Mouse (Mus musculus) embryonic facial prominence, embryonic 15.5 days (tissue): Measurements from ENCODE around the gene Nr1h4. TPM values are rescaled to one million over a fixed set of nuclear protein-coding genes. Genes with fewer than 3 reads are reported as not detected.
"Not testable (repeated sequence)": the region's sequence is repeated elsewhere in the genome, so short reads cannot be mapped to it uniquely, and the experiment has no call there.

ENCODE experiments used
- ATAC-seq: fragments of 200-750 bp; cut with Nextera tagmentation; 2 replicates; pipeline ENCODE4 v1.8.0; 2017; ENCODE audit warnings: low read depth, moderate TSS enrichment; ENCODE audit not compliant: insufficient number of reproducible peaks, low FRiP score, low TSS enrichment
- H3K27ac ChIP-seq: fragments of 300-500 bp; sonication (generic); replicated peaks from 2 replicates; pipeline ENCODE4 v1.5.1; 2015; ENCODE audit warnings: mild to moderate bottlenecking, inconsistent platforms
- H3K27me3 ChIP-seq: fragments of 300-500 bp; sonication (generic); 2 replicates; pipeline ENCODE4 v1.6.1; 2015; ENCODE audit warnings: inconsistent platforms
- H3K36me3 ChIP-seq: fragments of 300-500 bp; sonication (generic); 2 replicates; pipeline ENCODE4 v1.6.1; 2015; ENCODE audit warnings: mild to moderate bottlenecking, inconsistent platforms
- H3K4me1 ChIP-seq: fragments of 300-500 bp; sonication (generic); 2 replicates; pipeline ENCODE4 v1.6.1; 2015; ENCODE audit warnings: inconsistent platforms
- H3K4me2 ChIP-seq: fragments of 300-500 bp; sonication (generic); replicated peaks from 2 replicates; pipeline ENCODE4 v1.6.1; 2015; ENCODE audit warnings: mild to moderate bottlenecking, inconsistent platforms
- H3K4me3 ChIP-seq: fragments of 300-500 bp; sonication (generic); replicated peaks from 2 replicates; pipeline ENCODE4 v1.5.1; 2015; ENCODE audit warnings: mild to moderate bottlenecking, inconsistent platforms
- H3K9ac ChIP-seq: fragments of 300-500 bp; sonication (generic); 2 replicates; pipeline ENCODE4 v1.6.1; 2015; ENCODE audit warnings: inconsistent platforms
- H3K9me3 ChIP-seq: fragments of 300-500 bp; sonication (generic); replicated peaks from 2 replicates; pipeline ENCODE4 v1.6.1; 2016; ENCODE audit warnings: inconsistent platforms
- WGBS: fragments of 180-500 bp; shearing (Covaris S2); methylation state at CpG from one replicate; pipeline ENCODE4 v1.1.7; 2015; 5-methylcytosine and 5-hydroxymethylcytosine counted together
- polyA plus RNA-seq: library from polyadenylated mRNA; unstranded; fragments of >200 nt; fragmentation: Nextera tagmentation; extraction: Ambion mirVana; gene quantifications from 2 replicates; pipeline ENCODE4 v1.2.1, GENCODE M21; 2015

Nr1h4 gene
- not detected in 2 replicates for polyA plus RNA-seq

DNA sequence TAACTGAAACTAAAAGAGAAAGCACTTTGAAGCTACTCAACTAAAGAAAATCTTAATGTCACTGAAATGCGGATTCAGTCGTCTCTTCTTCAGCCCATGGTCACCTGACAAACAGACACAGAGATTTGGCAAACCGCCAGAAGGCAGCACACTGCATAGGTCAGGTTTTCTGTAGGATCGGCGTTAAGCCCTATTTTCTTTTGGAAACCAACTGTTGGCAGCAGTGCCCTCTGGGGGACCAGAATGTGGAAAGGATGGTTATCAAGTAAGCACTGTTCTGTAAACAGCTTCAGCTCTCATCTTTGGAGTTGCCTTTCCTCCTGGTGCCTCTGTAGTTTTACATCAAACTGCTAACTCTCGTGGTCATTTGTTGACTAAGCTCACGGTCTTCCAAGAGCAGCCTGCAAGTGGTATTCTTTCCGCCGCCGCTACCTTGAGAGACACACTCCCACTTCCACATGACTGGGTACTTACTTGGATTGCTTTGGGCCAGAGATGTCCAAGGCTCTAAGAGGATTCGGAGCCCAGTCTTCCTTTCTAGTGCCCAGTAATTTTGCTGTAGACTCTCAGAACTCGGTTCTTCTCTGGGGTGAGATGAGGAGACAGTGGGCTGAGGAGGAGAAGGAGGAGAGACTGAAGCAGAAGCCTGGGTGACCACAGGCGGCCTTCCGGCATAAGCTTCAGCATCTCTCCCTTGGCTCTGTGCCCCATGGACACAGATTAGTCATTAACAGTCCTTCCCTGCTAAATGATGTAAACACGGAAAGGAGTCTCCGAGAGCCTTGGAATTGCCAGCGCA, at the start of gene Nr1h4:
Gene Nr1h4, minus strand, starts transcription at position 657 of the 799 bp plus-strand sequence.
- no peaks in the 10 kb centered on the region for H3K36me3 ChIP-seq
- no peaks in the 10 kb centered on the region for H3K27me3 ChIP-seq
- H3K4me3 ChIP-seq: no peak within 1 kb of the TSS
- peaks cover 8% of the 10 kb centered on the region; the same call in 1 of the 2 replicates for H3K4me1 ChIP-seq
- no peak within 1 kb of the TSS for H3K27ac ChIP-seq
- H3K9me3 ChIP-seq: no peaks in the 10 kb centered on the region
- no peak within 1 kb of the TSS for H3K4me2 ChIP-seq
- ATAC-seq: no peak
- H3K9ac ChIP-seq: no peak within 1 kb of the TSS
- whole genome bisulfite sequencing: 74% methylated on average over 17 of the region's 17 CpGs

DNA sequence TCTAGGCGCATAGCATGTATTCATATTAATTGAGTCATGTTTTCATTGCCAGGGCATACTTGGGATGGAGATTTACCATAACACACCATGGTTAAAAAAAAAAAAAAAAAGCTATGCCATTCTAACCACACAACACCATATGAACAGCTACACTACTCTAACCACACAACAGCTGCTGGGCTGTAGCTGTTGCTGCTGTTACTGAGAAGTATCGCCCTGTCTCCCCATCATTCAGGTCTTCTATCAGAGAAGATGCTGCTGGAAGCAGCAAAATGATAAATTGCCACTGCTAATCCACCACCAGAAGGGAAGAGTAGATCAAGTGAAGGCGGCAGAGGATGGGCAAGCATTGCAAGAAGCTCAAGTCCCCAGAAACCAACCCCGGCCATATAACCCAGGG, 45.4 kb upstream of the Nr1h4 start:
- Histone ChIP-seq H3K4me2 (no peak overlapping the region), H3K4me3 (no peak overlapping the region), H3K9ac (no peak overlapping the region), H3K4me1 (no peaks in the 10 kb centered on the region), H3K9me3 (no peaks in the 10 kb centered on the region), H3K36me3 (no peaks in the 10 kb centered on the region), H3K27ac (no peak overlapping the region), H3K27me3 (no peaks in the 10 kb centered on the region)
- WGBS: 91% methylated on average over 4 of the region's 4 CpGs
- no peak for ATAC-seq

DNA sequence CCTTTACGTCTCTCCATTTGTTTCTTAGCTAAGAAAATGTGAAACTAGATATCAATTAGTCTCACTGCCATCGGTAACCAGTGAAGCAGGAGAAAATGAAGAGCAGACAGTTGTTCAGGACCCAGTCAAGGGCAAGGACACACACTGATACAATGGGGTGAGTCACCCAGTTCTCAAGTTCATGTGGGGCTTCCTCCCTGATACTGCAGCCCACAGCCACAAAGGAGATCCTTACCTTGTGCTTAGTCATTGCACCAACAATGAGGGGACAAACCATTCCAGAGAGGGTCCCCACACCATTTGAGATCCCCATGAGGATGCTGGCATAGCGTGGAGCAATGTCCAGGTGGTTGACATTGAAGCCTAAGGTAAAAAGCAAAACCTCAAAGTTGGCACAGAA, 44.3 kb upstream of the Nr1h4 start:
- WGBS: 75% methylated on average over 3 of the region's 3 CpGs
- no peak for ATAC-seq
- no peak overlapping the region for H3K4me2 ChIP-seq
- H3K27ac ChIP-seq: no peak overlapping the region
- no peaks in the 10 kb centered on the region for H3K4me1 ChIP-seq
- H3K27me3 ChIP-seq: no peaks in the 10 kb centered on the region
- no peak overlapping the region for H3K9ac ChIP-seq
- no peak overlapping the region for H3K4me3 ChIP-seq
- no peaks in the 10 kb centered on the region for H3K9me3 ChIP-seq
- no peaks in the 10 kb centered on the region for H3K36me3 ChIP-seq

DNA sequence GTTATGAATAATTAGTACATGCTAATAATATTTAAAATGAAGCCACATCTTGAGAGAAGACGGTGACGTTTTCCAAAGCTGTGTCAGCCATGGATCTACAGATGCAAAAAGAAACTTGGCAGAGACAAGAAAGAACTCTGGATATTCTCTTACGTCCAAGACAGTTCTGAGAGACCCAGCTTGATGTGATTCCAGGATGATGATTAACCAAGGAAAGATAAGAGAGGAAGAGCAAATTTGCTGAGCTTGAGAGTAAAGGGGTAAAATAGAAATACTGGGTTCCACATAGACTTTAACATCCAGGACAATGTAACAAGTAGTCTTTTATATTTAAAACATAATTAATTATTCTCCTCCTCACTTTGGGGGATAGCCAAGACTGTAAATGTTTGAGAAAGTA, 40.0 kb upstream of the Nr1h4 start:
- H3K4me2 ChIP-seq: no peak overlapping the region
- no peak overlapping the region for H3K4me3 ChIP-seq
- H3K9me3 ChIP-seq: no peaks in the 10 kb centered on the region
- H3K4me1 ChIP-seq: no peaks in the 10 kb centered on the region
- H3K27me3 ChIP-seq: no peaks in the 10 kb centered on the region
- H3K36me3 ChIP-seq: no peaks in the 10 kb centered on the region
- H3K9ac ChIP-seq: no peak overlapping the region
- WGBS: 79% methylated on average over 3 of the region's 3 CpGs
- ATAC-seq: no peak
- H3K27ac ChIP-seq: no peak overlapping the region

GRCm38 (mm10) chr10:89572946-89573345, 39.6 kb upstream of the Nr1h4 start:
- ATAC-seq: no peak
- Histone ChIP-seq H3K27me3 (no peaks in the 10 kb centered on the region), H3K9ac (no peak overlapping the region), H3K4me1 (no peaks in the 10 kb centered on the region), H3K9me3 (no peaks in the 10 kb centered on the region), H3K27ac (no peak overlapping the region), H3K36me3 (no peaks in the 10 kb centered on the region), H3K4me3 (no peak overlapping the region), H3K4me2 (no peak overlapping the region)
- 82% methylated on average over 6 of the region's 6 CpGs for WGBS

GRCm38 (mm10) chr10:89567391-89567790, 34.0 kb upstream of the Nr1h4 start:
- 91% methylated on average over 2 of the region's 2 CpGs for WGBS
- no peaks in the 10 kb centered on the region for H3K4me1 ChIP-seq
- H3K27ac ChIP-seq: no peak overlapping the region
- ATAC-seq: no peak
- H3K9me3 ChIP-seq: no peaks in the 10 kb centered on the region
- H3K36me3 ChIP-seq: no peaks in the 10 kb centered on the region
- H3K4me3 ChIP-seq: no peak overlapping the region
- no peak overlapping the region for H3K4me2 ChIP-seq
- no peak overlapping the region for H3K9ac ChIP-seq
- H3K27me3 ChIP-seq: no peaks in the 10 kb centered on the region

DNA sequence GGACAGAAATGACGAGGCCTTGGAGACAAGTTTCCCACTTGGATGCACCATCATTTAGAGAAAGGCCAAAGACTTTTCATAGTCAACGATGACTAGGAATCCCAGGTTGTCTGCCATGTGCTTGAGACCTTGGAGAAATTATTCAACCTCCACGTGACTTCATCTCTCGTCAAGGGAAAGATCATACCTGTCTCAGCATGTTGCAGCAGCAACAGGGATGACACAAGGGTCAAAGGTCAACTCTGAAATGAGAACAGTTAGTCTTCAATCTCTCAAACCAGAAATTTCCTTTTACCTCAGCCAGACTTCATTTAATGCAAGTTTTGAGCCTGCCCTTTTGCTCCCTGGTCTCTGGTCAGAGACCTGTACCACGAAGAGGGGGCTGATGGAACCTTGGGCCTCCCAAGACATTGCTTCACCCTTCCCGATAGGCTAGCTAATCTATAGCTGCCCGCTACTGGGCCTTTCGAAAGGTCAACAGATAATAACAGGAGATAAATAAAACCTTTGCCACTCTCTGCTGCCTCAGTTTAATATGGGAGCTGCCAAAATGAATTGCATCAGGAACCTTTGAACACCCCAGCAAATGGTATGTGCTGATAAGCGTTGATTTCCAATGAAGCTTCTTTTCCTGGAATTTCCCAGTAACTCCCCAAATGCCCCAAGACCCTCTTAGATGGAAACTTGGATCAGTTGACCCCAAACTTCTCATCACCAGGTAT, 32.1 kb upstream of the Nr1h4 start:
- Histone ChIP-seq H3K4me2 (no peak overlapping the region), H3K4me3 (no peak overlapping the region), H3K9me3 (no peaks in the 10 kb centered on the region), H3K27me3 (no peaks in the 10 kb centered on the region), H3K9ac (no peak overlapping the region), H3K36me3 (no peaks in the 10 kb centered on the region), H3K4me1 (no peaks in the 10 kb centered on the region), H3K27ac (no peak overlapping the region)
- 82% methylated on average over 9 of the region's 9 CpGs for WGBS
- no peak for ATAC-seq

- Histone ChIP-seq H3K27me3 (no peaks in the 10 kb centered on the region), H3K9me3 (no peaks in the 10 kb centered on the region), H3K4me3 (no peak overlapping the region), H3K4me1 (no peaks in the 10 kb centered on the region), H3K9ac (no peak overlapping the region), H3K36me3 (no peaks in the 10 kb centered on the region), H3K27ac (no peak overlapping the region), H3K4me2 (no peak overlapping the region)
- ATAC-seq: no peak
- WGBS: 89% methylated on average over 6 of the region's 6 CpGs
These were observed 28.7 kb upstream of the Nr1h4 start for GRCm38 (mm10) chr10:89562113-89562512.

- H3K4me3 ChIP-seq: no peak overlapping the region
- no peaks in the 10 kb centered on the region for H3K4me1 ChIP-seq
- H3K27me3 ChIP-seq: no peaks in the 10 kb centered on the region
- no peaks in the 10 kb centered on the region for H3K9me3 ChIP-seq
- H3K9ac ChIP-seq: no peak overlapping the region
- WGBS: 59% methylated on average over 3 of the region's 3 CpGs
- no peak overlapping the region for H3K27ac ChIP-seq
- no peaks in the 10 kb centered on the region for H3K36me3 ChIP-seq
- ATAC-seq: no peak
- no peak overlapping the region for H3K4me2 ChIP-seq
These were observed 26.0 kb upstream of the Nr1h4 start for GRCm38 (mm10) chr10:89559351-89559750.

DNA sequence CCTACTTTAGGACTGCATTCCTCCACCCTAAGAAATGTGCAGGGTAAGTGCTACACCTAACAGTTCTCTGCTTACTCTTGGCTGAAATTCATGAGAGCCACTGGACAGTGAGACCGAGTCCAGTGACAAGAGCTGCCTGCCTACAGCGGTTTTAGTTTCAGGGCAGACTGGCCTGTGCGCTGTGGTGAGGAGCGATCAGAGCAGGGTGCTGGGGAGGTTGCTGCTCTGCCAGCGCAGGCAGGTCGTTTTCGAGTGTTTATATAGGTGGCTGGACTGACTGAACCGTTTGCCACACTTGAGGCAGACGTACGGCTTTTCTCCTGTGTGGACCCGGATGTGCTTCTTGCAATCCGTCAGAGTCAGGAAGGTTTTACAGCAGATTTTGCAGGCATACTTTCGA, 21.5 kb upstream of the Nr1h4 start:
- H3K27me3 ChIP-seq, H3K27ac ChIP-seq, H3K4me1 ChIP-seq, ATAC-seq, H3K9me3 ChIP-seq, H3K4me3 ChIP-seq, H3K4me2 ChIP-seq, H3K9ac ChIP-seq, H3K36me3 ChIP-seq: not testable (repeated sequence)
- WGBS: 89% methylated on average over 13 of the region's 13 CpGs

DNA sequence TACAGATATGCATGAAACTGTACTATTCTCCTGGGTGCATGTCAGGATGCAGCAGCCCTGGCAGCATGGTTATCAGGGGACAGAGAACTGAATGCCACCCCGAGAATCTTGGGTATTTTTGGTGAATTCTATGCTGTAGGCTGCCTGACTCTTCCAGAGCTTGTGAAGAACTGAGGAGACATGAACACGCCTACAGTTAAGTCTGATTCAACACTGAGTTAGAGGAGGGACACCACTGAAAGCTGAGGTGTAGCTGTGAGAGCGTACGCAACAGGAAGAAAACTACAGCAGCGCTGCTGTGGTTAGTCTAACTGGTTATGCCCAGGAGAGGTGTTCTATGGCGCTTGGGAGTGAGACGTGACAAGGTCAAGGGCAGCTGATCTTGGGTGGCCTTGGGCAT, 20.5 kb upstream of the Nr1h4 start:
- not testable (repeated sequence) for H3K9ac ChIP-seq, H3K4me2 ChIP-seq, H3K27me3 ChIP-seq, H3K4me1 ChIP-seq, H3K36me3 ChIP-seq, H3K9me3 ChIP-seq, H3K4me3 ChIP-seq, H3K27ac ChIP-seq, ATAC-seq
- WGBS: 85% methylated on average over 7 of the region's 7 CpGs
